Mouse (Mus musculus) urinary bladder, postnatal 10 days (tissue): ENCODE data around the gene Snx3.

Source experiments
- DNase-seq: peaks from one replicate; pipeline ENCODE4 v3.0.0; 2022; ENCODE audit warnings: low spot score

Gene Snx3

GRCm38 (mm10) chr10:42510141-42510540 is 8.3 kb downstream of the Snx3 start:
- DNase-seq, result no peak

- no peak for DNase-seq
Measured at GRCm38 (mm10) chr10:42511184-42512135, 9.6 kb downstream of the Snx3 start.

- DNase-seq, result no peak
Measured at GRCm38 (mm10) chr10:42514125-42514524, 12.3 kb downstream of the Snx3 start.

- DNase-seq, result no peak
Measured at GRCm38 (mm10) chr10:42518363-42518762, 16.5 kb downstream of the Snx3 start.

- DNase-seq, result no peak
Measured at GRCm38 (mm10) chr10:42521315-42521981, 19.6 kb downstream of the Snx3 start.

- no peak for DNase-seq
Measured at GRCm38 (mm10) chr10:42522912-42523311, 21.1 kb downstream of the Snx3 start.

- DNase-seq, result no peak
Measured at GRCm38 (mm10) chr10:42523556-42524162, 21.8 kb downstream of the Snx3 start.

GRCm38 (mm10) chr10:42525682-42526081 is 23.9 kb downstream of the Snx3 start:
- no peak for DNase-seq

- DNase-seq, result no peak
Measured at GRCm38 (mm10) chr10:42533836-42534453, 32.1 kb downstream of the Snx3 start.

- DNase-seq, result no peak
Measured at GRCm38 (mm10) chr10:42537571-42538316, 35.9 kb downstream of the Snx3 start.

- no peak for DNase-seq
Measured at GRCm38 (mm10) chr10:42545707-42546503, 44.1 kb downstream of the Snx3 start.

GRCm38 (mm10) chr10:42546507-42546906 is 44.7 kb downstream of the Snx3 start:
- DNase-seq, result no peak

- DNase-seq, result no peak
Measured at GRCm38 (mm10) chr10:42559581-42560200, 57.9 kb downstream of the Snx3 start.

GRCm38 (mm10) chr10:42562272-42562671 is 60.4 kb downstream of the Snx3 start:
- DNase-seq, result no peak

- no peak for DNase-seq
Measured at GRCm38 (mm10) chr10:42572567-42572966, 70.7 kb downstream of the Snx3 start.

- no peak for DNase-seq
Measured at GRCm38 (mm10) chr10:42572971-42573370, 71.1 kb downstream of the Snx3 start.

- no peak for DNase-seq
Measured at GRCm38 (mm10) chr10:42574639-42575038, 72.8 kb downstream of the Snx3 start.

- DNase-seq, result no peak
Measured at GRCm38 (mm10) chr10:42577525-42578280, 75.9 kb downstream of the Snx3 start.

- no peak for DNase-seq
Measured at GRCm38 (mm10) chr10:42578281-42578675, 76.4 kb downstream of the Snx3 start.
